Mouse (Mus musculus) kidney, postnatal 0 days (tissue): ENCODE data around the gene Anxa9. TPM values are rescaled to one million over a fixed set of nuclear protein-coding genes. Genes with fewer than 3 reads are reported as not detected.

Experiments
- ATAC-seq: fragments of 200-750 bp; cut with Nextera tagmentation; replicated peaks from 2 replicates; pipeline ENCODE4 v1.8.0; 2017; ENCODE audit warnings: low read depth, moderate number of reproducible peaks, moderate TSS enrichment, moderate library complexity; ENCODE audit not compliant: low FRiP score
- DNase-seq: peaks from one replicate; pipeline ENCODE4 v3.0.0-alpha.2; 2016; ENCODE audit warnings: low spot score
- H3K27ac ChIP-seq: fragments of 300-500 bp; sonication (generic); 2 replicates; pipeline ENCODE4 v1.5.1; 2014; ENCODE audit warnings: mild to moderate bottlenecking
- H3K27me3 ChIP-seq: fragments of 300-500 bp; sonication (generic); 2 replicates; pipeline ENCODE4 v1.6.1; 2014; ENCODE audit warnings: low read length, mixed read lengths; ENCODE audit not compliant: insufficient read depth
- H3K36me3 ChIP-seq: fragments of 300-500 bp; sonication (generic); 2 replicates; pipeline ENCODE4 v1.6.1; 2014; ENCODE audit warnings: low read length, mixed read lengths; ENCODE audit not compliant: insufficient read depth
- H3K4me1 ChIP-seq: fragments of 300-500 bp; sonication (generic); replicated peaks from 2 replicates; pipeline ENCODE4 v1.6.1; 2014; ENCODE audit warnings: antibody characterized with exemption, low read length, mixed read lengths; ENCODE audit not compliant: insufficient read depth
- H3K4me2 ChIP-seq: fragments of 300-500 bp; sonication (generic); 2 replicates; pipeline ENCODE4 v1.6.1; 2014; ENCODE audit warnings: mild to moderate bottlenecking, low read length, moderate library complexity, mixed read lengths
- H3K4me3 ChIP-seq: fragments of 300-500 bp; sonication (generic); replicated peaks from 2 replicates; pipeline ENCODE4 v1.5.1; 2014; ENCODE audit warnings: low read depth, low read length
- H3K9ac ChIP-seq: fragments of 300-500 bp; sonication (generic); 2 replicates; pipeline ENCODE4 v1.6.1; 2014; ENCODE audit warnings: low read depth, low read length
- H3K9me3 ChIP-seq: fragments of 300-500 bp; sonication (generic); replicated peaks from 2 replicates; pipeline ENCODE4 v1.6.1; 2016; ENCODE audit warnings: low read length, inconsistent platforms, mixed read lengths
- CTCF ChIP-seq: IDR thresholded peaks from 2 replicates; pipeline ENCODE4 v1.5.1; 2016; ENCODE audit warnings: antibody characterized with exemption, low read depth, mild to moderate bottlenecking, moderate library complexity
- WGBS: fragments of 180-500 bp; shearing (Covaris S2); extraction: QIAGEN DNeasy Blood & Tissue Kit; methylation state at CpG from one replicate; pipeline ENCODE4 v1.1.7; 2014; 5-methylcytosine and 5-hydroxymethylcytosine counted together
- polyA plus RNA-seq: library from polyadenylated mRNA; unstranded; fragments of >200 nt; fragmentation: Nextera tagmentation; extraction: Ambion mirVana; gene quantifications from 2 replicates; pipeline ENCODE4 v1.2.1, GENCODE M21; 2015

Gene Anxa9
- polyA plus RNA-seq, 1 experiment from 2014 or later, result 10.1 TPM

DNA sequence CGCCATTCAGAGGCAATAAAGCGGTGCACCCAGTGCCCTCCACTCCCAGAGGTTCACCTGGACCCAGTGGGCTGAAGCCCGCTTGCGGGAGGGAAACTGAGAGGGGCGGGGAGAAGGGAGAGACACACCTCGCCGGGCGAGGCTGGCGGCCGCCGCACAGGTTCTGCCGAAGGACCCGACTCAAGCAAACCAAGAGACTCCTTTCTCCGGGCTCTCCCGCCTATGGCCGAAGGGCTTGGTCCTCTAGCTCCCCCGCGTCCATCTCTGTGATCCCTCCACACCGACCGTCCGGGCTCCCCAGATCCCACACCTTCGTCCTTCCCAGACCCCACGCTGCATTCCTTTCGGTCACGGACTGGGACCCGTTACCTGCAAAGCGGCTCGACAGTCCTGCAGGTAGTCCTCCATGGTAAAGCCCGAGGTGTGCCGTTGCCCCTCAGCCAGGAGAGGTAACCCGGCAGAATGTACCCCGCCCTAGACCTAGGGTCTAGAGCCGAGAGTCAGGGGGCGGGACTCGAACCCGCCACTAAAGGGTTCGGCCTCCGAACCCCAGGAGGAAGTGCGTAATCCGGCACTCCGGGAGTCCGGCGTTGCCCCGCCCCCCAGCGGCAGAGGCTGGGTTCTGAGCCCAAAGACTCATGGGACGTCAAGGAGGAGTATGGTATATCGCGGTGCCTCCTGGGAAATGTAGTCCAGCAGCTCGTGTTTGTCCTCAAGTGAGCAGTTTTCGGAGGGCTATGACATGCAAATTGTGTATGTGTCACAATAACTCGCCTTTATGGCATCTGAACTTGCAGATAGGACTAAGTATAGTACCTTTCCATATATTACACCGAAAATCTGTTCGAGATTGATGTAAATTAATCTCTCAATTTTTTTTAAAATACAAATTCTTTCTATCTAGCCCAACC, 25.5 kb downstream of the Anxa9 start, which contains the start of the genes Mindy1 and Prune1:
Gene Mindy1, plus strand, starts transcription at position 130 of the 911 bp plus-strand sequence.
Gene Prune1, minus strand, starts transcription at position 861 of the 911 bp plus-strand sequence.
- peaks cover 20% of the 10 kb centered on the region for H3K4me1 ChIP-seq
- WGBS, result under 1% methylated on average over 53 of the region's 53 CpGs
- peak within 1 kb of the TSS; percentile 58 for H3K4me3 ChIP-seq
- ATAC-seq (peak; percentile 85), DNase-seq (peak; percentile 99)
- TF ChIP-seq CTCF, result peak; percentile 61
- H3K27me3 ChIP-seq, result no peaks in the 10 kb centered on the region
- H3K36me3 ChIP-seq, result no peaks in the 10 kb centered on the region
- H3K9me3 ChIP-seq, result no peaks in the 10 kb centered on the region
- peak within 1 kb of the TSS; percentile 77 for H3K9ac ChIP-seq
- H3K27ac ChIP-seq, result peak within 1 kb of the TSS; percentile 97
- peak within 1 kb of the TSS; percentile 75 for H3K4me2 ChIP-seq

DNA sequence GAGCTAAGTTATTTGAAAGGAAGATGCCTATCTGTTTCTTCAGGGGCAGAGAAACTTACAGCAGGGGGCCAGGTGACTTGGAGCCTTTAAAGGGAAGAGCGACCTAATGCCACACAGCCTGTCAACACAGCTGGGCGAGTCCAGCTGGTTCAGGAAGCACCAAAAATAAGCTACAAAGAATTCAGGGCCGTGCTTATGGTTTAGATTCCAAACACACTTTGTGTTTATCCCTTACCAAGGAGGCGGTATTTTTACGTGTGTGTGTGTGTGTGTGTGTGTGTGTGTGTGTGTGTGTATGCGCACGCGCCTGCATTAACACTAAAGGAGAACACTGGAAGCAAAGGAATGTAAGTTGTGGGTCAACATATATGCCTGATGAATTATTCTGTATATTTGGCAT, 26.2 kb downstream of the Anxa9 start:
- 0 out of 2 replicates have a peak, but pooled peaks have one; percentile 14 for TF ChIP-seq CTCF
- Histone ChIP-seq H3K27me3 (no peaks in the 10 kb centered on the region), H3K4me3 (peak overlapping the region; percentile 58), H3K27ac (peak overlapping the region; percentile 97), H3K9ac (peak overlapping the region; percentile 72), H3K4me2 (peak overlapping the region; percentile 75), H3K4me1 (peaks cover 15% of the 10 kb centered on the region), H3K9me3 (no peaks in the 10 kb centered on the region), H3K36me3 (no peaks in the 10 kb centered on the region)
- WGBS, result 11% methylated on average over 8 of the region's 8 CpGs
- ATAC-seq (no peak), DNase-seq (peak; percentile 57)

DNA sequence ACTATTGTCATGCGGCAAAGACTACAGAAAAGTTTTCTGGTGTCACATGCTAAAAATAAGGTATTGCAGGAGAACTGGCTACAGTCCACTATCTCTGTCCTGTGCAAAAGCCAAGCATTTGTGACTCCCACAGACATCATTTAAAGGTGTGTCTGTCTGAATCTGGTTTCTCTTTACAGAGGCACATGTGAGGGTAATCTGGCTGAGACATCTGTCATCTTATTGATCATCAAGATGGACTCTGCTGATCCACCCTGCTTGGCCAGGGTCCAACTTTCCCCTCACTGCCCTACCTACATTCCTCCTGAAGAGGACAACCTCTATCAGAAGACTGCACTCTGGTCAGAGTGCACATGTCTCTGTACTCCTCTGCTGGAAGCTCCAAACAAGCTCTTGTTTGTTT, 29.8 kb downstream of the Anxa9 start:
- Histone ChIP-seq H3K9ac (no peak overlapping the region), H3K9me3 (no peaks in the 10 kb centered on the region), H3K36me3 (no peaks in the 10 kb centered on the region), H3K27ac (no peak overlapping the region), H3K4me3 (no peak overlapping the region), H3K27me3 (no peaks in the 10 kb centered on the region), H3K4me2 (no peak overlapping the region), H3K4me1 (no peaks in the 10 kb centered on the region)
- 63% methylated on average over 1 of the region's 1 CpGs for WGBS
- DNase-seq, result no peak
- no peak for TF ChIP-seq CTCF
- ATAC-seq, result no peak

DNA sequence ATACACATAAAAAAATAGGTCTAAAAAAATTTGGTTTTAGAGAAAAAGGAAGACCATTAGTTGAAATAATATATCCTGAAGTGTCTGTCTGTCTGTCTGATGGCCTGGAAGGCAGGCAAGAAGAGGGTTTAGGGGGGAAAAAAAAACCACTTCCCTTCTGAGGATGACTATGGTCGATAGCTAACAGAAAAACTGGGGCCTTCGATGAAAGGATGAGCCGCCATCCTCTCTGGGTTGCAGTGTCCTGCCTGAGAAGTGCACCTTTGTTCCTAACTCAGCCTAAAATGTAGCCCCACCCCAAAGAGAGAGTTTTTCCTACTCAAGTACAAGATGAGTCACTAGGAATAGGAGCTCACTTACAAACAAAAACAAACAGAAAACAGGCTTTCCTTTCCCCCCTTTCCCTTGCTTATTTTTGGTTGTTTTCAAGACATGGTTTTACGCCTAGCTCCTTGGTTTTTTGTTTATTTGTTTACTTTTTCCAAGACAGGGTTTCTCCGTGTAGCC, 30.5 kb downstream of the Anxa9 start:
- 62% methylated on average over 5 of the region's 5 CpGs for WGBS
- Histone ChIP-seq H3K27me3 (no peaks in the 10 kb centered on the region), H3K4me1 (no peaks in the 10 kb centered on the region), H3K27ac (no peak overlapping the region), H3K4me2 (no peak overlapping the region), H3K9ac (no peak overlapping the region), H3K4me3 (no peak overlapping the region), H3K36me3 (no peaks in the 10 kb centered on the region), H3K9me3 (no peaks in the 10 kb centered on the region)
- no peak for TF ChIP-seq CTCF
- DNase-seq (no peak), ATAC-seq (no peak)

DNA sequence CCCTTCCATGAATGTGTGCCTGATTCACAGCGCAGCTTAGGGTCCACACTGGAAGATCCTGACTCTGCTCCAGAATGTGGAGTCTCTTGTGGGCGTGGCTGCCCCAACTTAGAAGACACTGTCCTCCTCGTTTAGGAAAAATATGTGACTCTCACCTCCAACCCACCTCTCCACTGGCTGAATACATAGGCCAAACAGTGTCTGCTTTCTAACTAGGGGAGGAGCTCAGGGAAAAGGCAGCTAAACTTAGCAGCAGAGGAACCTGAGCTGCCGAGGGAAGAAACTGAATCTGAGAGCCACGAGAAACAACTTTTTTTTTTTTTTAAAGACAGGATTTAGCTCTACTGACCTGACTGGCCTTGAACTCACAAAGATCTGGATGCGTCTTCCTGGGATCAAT, 31.8 kb downstream of the Anxa9 start:
- no peak overlapping the region for H3K4me3 ChIP-seq
- no peak overlapping the region for H3K9ac ChIP-seq
- ATAC-seq (no peak), DNase-seq (peak; percentile 24)
- no peaks in the 10 kb centered on the region for H3K36me3 ChIP-seq
- no peak overlapping the region for H3K27ac ChIP-seq
- no peaks in the 10 kb centered on the region for H3K27me3 ChIP-seq
- WGBS, result 55% methylated on average over 6 of the region's 6 CpGs
- no peaks in the 10 kb centered on the region for H3K9me3 ChIP-seq
- H3K4me1 ChIP-seq, result no peaks in the 10 kb centered on the region
- no peak overlapping the region for H3K4me2 ChIP-seq
- no peak for TF ChIP-seq CTCF

DNA sequence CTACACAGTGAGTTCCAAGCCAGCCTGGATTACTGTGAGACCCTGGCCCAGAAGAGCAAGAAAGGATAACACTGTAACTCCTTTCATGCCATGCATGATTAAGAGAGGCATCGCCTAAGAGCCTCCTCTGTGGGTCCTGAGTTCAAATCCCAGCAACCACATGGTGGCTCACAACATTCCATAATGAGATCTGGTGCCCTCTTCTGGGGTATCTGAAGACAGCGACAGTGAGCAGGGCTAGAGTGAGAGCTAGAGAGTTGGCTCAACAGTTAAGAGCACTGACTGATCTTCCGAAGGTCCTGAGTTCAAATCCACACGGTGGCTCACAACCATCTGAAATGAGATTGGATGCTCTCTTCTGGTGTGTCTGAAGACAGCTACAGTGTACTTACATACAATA, 32.5 kb downstream of the Anxa9 start:
- Histone ChIP-seq H3K27ac (no peak overlapping the region), H3K9ac (no peak overlapping the region), H3K4me1 (no peaks in the 10 kb centered on the region), H3K4me3 (no peak overlapping the region), H3K27me3 (no peaks in the 10 kb centered on the region), H3K9me3 (no peaks in the 10 kb centered on the region), H3K36me3 (no peaks in the 10 kb centered on the region), H3K4me2 (no peak overlapping the region)
- 99% methylated on average over 4 of the region's 4 CpGs for WGBS
- ATAC-seq, result no peak
- TF ChIP-seq CTCF, result peak; percentile 26; the same call in 1 of the 2 replicates
- DNase-seq, result no peak
